Mouse (Mus musculus) liver, embryonic 15.5 days (tissue): Measurements from ENCODE around the gene Hoxd8. TPM values are rescaled to one million over a fixed set of nuclear protein-coding genes. Genes with fewer than 3 reads are reported as not detected.
A peak's percentile ranks its signal among the peaks of the same experiment; 100 is the strongest.

Experiments used
- ATAC-seq: fragments of 200-750 bp; cut with Nextera tagmentation; 2 replicates; pipeline ENCODE4 v1.8.0; 2017; ENCODE audit warnings: moderate number of reproducible peaks, mild to moderate bottlenecking, moderate library complexity; ENCODE audit not compliant: insufficient read depth
- H3K27ac ChIP-seq: fragments of 300-500 bp; sonication (generic); replicated peaks from 2 replicates; pipeline ENCODE4 v1.5.1; 2015; ENCODE audit warnings: mild to moderate bottlenecking, inconsistent platforms
- H3K27me3 ChIP-seq: fragments of 300-500 bp; sonication (generic); 2 replicates; pipeline ENCODE4 v1.6.1; 2015; ENCODE audit warnings: mild to moderate bottlenecking, inconsistent platforms
- H3K36me3 ChIP-seq: fragments of 300-500 bp; sonication (generic); replicated peaks from 2 replicates; pipeline ENCODE4 v1.6.1; 2015; ENCODE audit warnings: moderate library complexity, mild to moderate bottlenecking, inconsistent platforms
- H3K4me1 ChIP-seq: fragments of 300-500 bp; sonication (generic); replicated peaks from 2 replicates; pipeline ENCODE4 v1.6.1; 2015; ENCODE audit warnings: inconsistent platforms
- H3K4me2 ChIP-seq: fragments of 300-500 bp; sonication (generic); 2 replicates; pipeline ENCODE4 v1.6.1; 2015; ENCODE audit warnings: moderate library complexity, mild to moderate bottlenecking, inconsistent platforms
- H3K4me3 ChIP-seq: fragments of 300-500 bp; sonication (generic); replicated peaks from 2 replicates; pipeline ENCODE4 v1.5.1; 2015; ENCODE audit warnings: mild to moderate bottlenecking, inconsistent platforms
- H3K9ac ChIP-seq: fragments of 300-500 bp; sonication (generic); 2 replicates; pipeline ENCODE4 v1.6.1; 2015; ENCODE audit warnings: moderate library complexity, mild to moderate bottlenecking, inconsistent platforms
- H3K9me3 ChIP-seq: fragments of 300-500 bp; sonication (generic); replicated peaks from 2 replicates; pipeline ENCODE4 v1.6.1; 2016; ENCODE audit warnings: inconsistent platforms
- WGBS: fragments of 180-500 bp; shearing (Covaris S2); methylation state at CpG from one replicate; pipeline ENCODE4 v1.1.7; 2015; ENCODE audit warnings: mixed read lengths; ENCODE audit not compliant: insufficient replicate concordance; 5-methylcytosine and 5-hydroxymethylcytosine counted together
- polyA plus RNA-seq: library from polyadenylated mRNA; unstranded; fragments of >200 nt; fragmentation: Nextera tagmentation; extraction: Ambion mirVana; gene quantifications from 2 replicates; pipeline ENCODE4 v1.2.1, GENCODE M21; 2015

Gene Hoxd8
- polyA plus RNA-seq = 0.05 TPM in 2 replicates

DNA sequence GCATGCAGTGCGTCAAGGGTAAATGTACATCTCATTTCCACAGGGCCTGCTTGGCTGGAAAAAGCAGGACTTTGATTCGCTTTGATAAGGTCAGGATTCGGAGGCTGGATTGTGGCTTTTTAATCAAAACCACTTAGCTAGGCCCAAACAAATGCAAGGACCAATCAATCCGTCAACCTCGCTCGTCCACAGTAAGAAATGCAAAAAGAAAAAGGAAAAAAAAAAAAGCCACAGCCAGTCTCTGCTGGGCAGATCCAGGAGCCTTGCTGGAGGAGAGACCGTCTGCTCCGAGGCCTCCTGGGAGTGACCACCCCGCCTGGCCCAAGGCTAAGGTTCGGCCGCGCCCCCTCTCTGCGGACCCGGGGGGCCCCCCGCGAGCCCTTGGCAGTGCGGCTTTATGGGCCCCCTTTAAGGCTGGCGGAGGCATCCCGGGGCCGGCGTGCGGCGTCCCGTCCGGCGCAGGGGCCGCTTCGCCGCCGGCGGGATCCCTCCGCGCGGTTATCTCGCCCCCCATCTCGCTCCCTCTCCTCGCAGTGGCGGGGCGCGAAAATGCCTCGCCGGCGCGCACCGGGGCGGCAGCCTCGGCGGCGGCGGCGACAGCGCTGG lies at the start of gene Hoxd8:
Gene Hoxd8 (plus strand): TSS at position 223 of the 606 bp plus-strand sequence.
- WGBS = 1% methylated on average over 52 of the region's 52 CpGs
- ATAC-seq = no peak
- Histone ChIP-seq H3K27ac (no peak within 1 kb of the TSS), H3K4me1 (peaks cover 10% of the 10 kb centered on the region), H3K4me3 (peak within 1 kb of the TSS; percentile 40), H3K9ac (no peak within 1 kb of the TSS), H3K27me3 (peaks cover 100% of the 10 kb centered on the region), H3K4me2 (peak within 1 kb of the TSS; percentile 62), H3K9me3 (no peaks in the 10 kb centered on the region), H3K36me3 (no peaks in the 10 kb centered on the region)

DNA sequence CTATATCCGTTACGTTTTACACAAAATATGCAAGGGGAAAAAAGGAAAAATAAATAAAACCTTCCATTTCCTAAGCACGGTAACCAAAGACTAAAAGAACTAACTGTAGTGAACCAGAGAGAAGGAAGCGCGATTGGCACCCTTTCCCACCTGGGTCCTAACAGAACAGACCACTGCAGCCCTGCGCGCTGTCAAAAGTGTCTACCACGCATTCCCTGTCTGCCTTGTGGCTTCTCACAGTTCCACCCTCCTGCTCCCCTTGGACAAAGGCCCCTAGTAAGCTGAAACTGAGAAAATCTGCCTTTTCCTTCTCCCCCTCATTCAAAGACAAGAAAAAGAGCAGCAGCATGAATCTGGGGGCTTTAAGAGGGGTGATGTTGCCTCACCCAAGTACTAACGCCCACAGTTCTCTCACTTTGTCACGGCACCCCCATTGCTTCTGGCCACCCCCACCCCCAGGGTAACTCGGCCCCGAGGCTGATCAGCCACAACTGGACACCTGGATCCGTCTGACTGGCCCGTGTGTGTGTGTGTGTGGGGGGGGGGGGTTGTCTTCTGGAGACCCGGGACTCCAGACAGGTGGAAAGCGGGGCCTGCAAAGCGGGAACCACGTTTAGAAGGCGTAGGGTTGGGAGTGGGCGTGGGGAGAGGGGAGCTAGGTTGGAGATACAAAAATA lies 49.5 kb upstream of the Hoxd8 start:
- H3K4me2 ChIP-seq = peak overlapping the region; percentile 49; the same call in 1 of the 2 replicates
- H3K4me3 ChIP-seq = no peak overlapping the region
- H3K4me1 ChIP-seq = peaks cover 9% of the 10 kb centered on the region
- no peak overlapping the region for H3K27ac ChIP-seq
- ATAC-seq = no peak
- WGBS = 11% methylated on average over 19 of the region's 20 CpGs
- peaks cover 92% of the 10 kb centered on the region for H3K27me3 ChIP-seq
- H3K36me3 ChIP-seq = no peaks in the 10 kb centered on the region
- H3K9me3 ChIP-seq = no peaks in the 10 kb centered on the region
- no peak overlapping the region for H3K9ac ChIP-seq

DNA sequence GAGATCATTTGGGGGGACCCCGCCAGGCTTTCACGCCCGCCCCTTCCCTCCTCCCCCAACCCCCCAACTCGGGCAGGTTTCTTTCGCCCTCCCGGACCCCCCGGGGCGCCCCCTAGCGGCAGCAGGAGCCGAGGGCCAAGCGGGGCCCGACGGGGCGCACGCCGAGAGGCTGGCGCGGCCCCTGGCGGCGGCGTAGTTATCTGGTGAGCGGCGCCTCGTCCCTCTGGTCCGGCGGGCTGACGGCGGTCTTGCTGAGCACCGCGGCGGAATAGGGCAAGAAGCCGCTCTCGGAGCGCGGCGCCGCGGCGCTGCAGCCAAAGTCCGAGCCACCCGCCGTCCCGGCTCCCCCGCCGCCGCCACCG lies 49.0 kb upstream of the Hoxd8 start:
- Histone ChIP-seq H3K4me1 (peaks cover 9% of the 10 kb centered on the region), H3K9ac (no peak overlapping the region), H3K9me3 (no peaks in the 10 kb centered on the region), H3K36me3 (no peaks in the 10 kb centered on the region), H3K27ac (no peak overlapping the region), H3K27me3 (peaks cover 92% of the 10 kb centered on the region), H3K4me3 (peak overlapping the region; percentile 38), H3K4me2 (peak overlapping the region; percentile 49)
- WGBS = 2% methylated on average over 38 of the region's 47 CpGs
- ATAC-seq = no peak

DNA sequence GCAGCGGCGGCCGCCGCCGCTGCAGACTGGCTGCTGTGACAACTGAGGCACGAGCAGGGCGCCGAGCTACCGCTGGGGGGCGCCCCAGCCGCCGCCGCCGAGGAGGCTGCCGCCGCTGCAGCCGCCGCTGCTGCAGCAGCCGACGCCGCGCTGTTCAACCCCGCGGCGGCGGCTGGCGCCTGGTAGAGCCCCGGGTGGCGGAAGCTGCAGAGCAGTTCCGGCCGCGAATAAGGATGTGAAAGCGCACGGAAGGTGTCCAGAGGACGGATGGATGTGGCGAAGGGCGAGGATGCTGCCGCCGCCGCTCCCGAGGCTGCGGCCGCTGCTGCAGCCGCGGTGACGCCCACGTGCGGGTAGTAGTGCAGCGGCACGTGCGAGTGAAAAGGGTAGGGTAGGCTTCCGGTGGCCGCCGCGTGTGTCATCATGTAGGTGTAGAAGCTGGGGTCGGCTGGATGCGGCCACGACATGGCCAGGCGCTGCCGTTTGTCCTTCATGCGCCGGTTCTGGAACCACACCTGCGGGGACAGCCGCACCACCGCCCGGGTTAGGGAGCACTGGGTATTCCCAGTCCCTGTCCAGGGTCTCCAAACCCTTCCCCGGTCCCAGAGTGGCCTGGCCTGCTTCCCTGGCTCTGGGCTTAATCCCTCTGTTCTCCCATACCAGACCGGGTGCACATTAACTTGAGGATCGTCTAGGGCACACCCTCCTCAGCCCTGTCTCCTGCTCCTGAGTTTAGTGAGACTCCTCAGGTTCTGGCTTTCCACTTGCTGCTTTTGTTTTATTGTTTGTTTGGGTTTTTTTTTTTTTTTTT lies 48.4 kb upstream of the Hoxd8 start:
- Histone ChIP-seq H3K27ac (no peak overlapping the region), H3K4me3 (peak overlapping the region; percentile 38), H3K27me3 (peaks cover 92% of the 10 kb centered on the region), H3K4me1 (peaks cover 9% of the 10 kb centered on the region), H3K36me3 (no peaks in the 10 kb centered on the region), H3K4me2 (peak overlapping the region; percentile 49), H3K9me3 (no peaks in the 10 kb centered on the region), H3K9ac (no peak overlapping the region)
- 2% methylated on average over 68 of the region's 69 CpGs for WGBS
- no peak for ATAC-seq

DNA sequence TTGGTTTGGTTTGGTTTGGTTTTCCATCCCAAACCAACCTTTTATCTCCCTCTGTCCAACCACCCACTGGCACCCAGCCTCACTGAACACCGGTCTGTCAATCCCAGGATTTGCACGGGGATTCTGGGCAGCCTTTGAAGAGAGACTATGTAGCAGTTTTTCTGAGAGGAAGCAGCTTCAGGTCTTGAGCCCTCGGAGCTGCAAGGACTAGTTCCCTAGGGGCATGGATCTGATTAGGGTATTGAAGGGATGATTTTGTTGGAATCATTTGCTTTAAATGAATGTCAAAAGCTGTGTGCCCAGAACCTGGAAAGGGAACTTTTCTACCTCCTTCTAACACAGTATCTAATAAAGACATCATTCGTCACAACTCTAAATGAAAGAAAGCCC lies 47.8 kb upstream of the Hoxd8 start:
- H3K36me3 ChIP-seq = no peaks in the 10 kb centered on the region
- H3K4me1 ChIP-seq = peaks cover 9% of the 10 kb centered on the region
- no peak overlapping the region for H3K9ac ChIP-seq
- H3K9me3 ChIP-seq = no peaks in the 10 kb centered on the region
- no peak for ATAC-seq
- no peak overlapping the region for H3K4me2 ChIP-seq
- H3K4me3 ChIP-seq = no peak overlapping the region
- no peak overlapping the region for H3K27ac ChIP-seq
- peaks cover 92% of the 10 kb centered on the region for H3K27me3 ChIP-seq
- WGBS = 5% methylated on average over 4 of the region's 4 CpGs

DNA sequence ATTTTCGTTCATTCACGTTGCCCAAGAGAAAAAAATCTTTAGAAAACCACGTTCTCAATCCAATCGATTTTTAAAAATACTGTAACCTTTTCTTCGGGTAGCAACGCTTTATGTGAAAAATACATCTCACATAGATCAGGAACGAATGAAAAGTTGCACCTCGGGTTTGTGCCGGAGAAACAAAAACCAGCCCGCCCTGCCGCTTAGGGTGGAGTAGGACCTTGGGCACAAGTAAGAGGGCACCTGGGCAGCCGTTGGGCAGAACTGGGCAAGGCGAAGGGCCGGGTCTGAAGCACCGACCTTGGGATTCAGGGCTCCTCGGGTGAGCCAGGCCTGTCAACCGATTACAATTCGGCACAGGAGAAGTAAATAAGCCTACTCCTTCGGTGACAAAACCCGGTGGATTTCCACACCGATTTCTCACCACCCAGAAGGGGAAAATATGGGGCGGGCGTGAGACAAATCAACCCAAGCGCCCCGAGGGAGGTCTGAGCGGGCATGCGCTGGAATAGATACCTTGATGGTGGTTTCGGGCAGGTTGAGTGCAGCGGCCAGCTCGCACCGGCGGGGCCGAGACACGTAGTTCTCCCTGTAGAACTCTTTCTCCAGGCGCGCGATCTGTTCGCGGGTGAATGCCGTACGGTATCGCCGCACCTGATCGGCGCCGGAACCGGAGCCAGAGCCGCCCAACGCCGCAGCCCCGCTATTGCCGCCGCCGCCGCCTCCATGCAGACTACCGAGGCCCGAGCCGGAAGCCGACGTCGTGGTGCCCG lies 47.0 kb upstream of the Hoxd8 start:
- ATAC-seq = no peak
- H3K27me3 ChIP-seq = peaks cover 92% of the 10 kb centered on the region
- H3K9me3 ChIP-seq = no peaks in the 10 kb centered on the region
- H3K36me3 ChIP-seq = no peaks in the 10 kb centered on the region
- H3K4me3 ChIP-seq = peak overlapping the region; percentile 14; the same call in 1 of the 2 replicates
- H3K4me1 ChIP-seq = peaks cover 9% of the 10 kb centered on the region
- H3K9ac ChIP-seq = no peak overlapping the region
- WGBS = 3% methylated on average over 62 of the region's 62 CpGs
- H3K27ac ChIP-seq = no peak overlapping the region
- H3K4me2 ChIP-seq = peak overlapping the region; percentile 27; the same call in 1 of the 2 replicates

DNA sequence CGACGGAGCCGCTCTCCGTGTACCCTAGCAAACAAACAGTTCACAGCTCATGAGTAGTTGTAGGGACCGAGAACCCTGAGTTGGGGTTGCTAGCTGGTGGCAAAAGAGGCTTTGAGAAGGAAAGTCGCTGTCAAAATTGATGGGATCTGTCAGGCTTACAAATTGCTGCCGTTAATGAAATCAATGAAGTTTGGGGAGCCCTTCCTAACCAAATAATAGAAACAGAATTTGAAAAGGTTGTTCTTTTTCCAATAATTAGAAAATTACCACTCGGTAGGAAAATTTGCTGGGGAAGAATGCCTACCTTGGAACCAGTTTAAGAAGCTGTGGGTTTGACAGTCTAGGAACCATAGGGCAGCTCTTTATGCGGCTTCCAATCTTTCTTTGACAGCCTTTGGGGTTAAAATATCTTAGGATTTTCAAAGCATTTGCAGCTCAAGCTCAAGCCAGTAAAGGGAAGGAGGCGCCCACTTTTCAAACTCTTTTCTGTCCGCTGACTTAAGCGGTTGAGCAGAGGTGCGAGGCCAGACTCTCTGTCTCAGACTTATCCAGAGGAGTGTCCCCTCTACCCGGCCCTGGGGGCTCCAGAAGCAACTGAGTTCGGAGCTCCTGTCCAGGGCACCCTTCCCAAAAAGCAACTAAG lies 46.3 kb upstream of the Hoxd8 start:
- Histone ChIP-seq H3K4me3 (peak overlapping the region; percentile 14; the same call in 1 of the 2 replicates), H3K4me2 (no peak overlapping the region; the same call in 1 of the 2 replicates), H3K9ac (no peak overlapping the region), H3K9me3 (no peaks in the 10 kb centered on the region), H3K4me1 (peaks cover 9% of the 10 kb centered on the region), H3K36me3 (no peaks in the 10 kb centered on the region), H3K27me3 (peaks cover 96% of the 10 kb centered on the region), H3K27ac (no peak overlapping the region)
- no peak for ATAC-seq
- 3% methylated on average over 15 of the region's 15 CpGs for WGBS

DNA sequence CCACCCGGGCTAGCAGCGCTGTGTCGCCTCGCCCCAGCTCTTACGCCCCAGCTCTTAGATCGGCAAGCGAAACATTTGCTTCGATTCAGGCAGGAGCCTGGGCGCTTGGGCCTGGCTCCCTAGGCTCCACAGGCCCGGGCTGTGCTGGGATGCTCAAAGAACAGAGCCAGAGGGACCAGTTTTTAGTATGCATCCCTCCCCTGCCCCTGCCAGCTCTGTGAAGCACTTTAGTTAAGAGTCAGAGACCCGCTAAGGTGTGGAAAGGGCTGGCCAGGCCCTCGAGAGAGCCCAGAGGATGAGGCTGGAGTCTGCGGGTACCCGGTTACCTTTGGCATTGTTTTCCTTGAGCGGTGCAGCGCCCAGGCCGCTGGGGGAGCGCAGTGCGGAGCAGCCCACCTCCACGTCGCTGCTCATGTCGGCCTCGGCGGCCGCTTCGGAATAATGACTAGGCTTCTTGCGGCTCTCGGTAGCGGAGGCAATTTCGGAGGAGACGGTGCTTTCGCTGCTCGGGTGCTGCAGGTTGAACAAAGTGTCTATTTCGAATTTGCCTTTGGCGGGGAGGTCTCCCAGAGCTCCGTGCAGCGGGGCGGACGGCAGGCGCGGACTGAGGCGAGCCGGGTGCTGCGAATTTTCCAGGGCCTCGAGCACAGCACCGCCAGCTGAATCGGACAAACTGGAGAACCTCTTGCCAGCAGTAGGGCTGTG lies 45.6 kb upstream of the Hoxd8 start:
- Histone ChIP-seq H3K27me3 (peaks cover 100% of the 10 kb centered on the region), H3K4me1 (peaks cover 9% of the 10 kb centered on the region)
- 1% methylated on average over 47 of the region's 47 CpGs for WGBS

DNA sequence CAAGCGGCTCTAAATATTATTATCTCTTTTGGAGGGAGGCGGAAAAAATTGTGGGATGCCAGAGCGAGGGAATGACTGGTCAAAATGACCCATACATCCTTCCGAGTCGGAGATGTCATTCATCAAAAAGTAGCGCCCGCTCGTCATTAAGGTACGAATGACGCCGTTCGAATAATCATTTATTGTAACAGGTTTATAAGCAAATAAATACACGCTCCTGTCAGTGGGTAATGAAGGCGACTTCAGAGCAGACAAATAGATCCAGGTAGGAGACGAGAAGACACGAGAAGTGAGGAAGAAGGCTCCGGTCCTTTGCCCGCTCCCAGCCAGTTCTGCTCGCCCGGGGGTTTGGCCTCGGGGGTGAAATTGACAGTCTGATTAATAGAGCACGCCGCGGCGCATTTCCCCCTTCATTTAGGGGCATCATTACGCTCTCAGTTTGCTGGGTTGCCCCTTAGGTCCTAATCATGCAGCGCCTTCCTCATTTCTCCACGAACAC lies 44.9 kb upstream of the Hoxd8 start, which contains the start of gene Evx2:
Gene Evx2 (minus strand): TSS at position 51 of the 499 bp plus-strand sequence.
- H3K27ac ChIP-seq = no peak within 1 kb of the TSS
- H3K9me3 ChIP-seq = no peaks in the 10 kb centered on the region
- peaks cover 9% of the 10 kb centered on the region for H3K4me1 ChIP-seq
- no peak within 1 kb of the TSS for H3K9ac ChIP-seq
- 3% methylated on average over 28 of the region's 28 CpGs for WGBS
- H3K36me3 ChIP-seq = no peaks in the 10 kb centered on the region
- H3K27me3 ChIP-seq = peaks cover 100% of the 10 kb centered on the region
- H3K4me2 ChIP-seq = no peak within 1 kb of the TSS
- no peak within 1 kb of the TSS for H3K4me3 ChIP-seq
- ATAC-seq = no peak

More for the DNA sequence above, 45.6 kb upstream of the Hoxd8 start:
- ATAC-seq = no peak
- Histone ChIP-seq H3K9me3 (no peaks in the 10 kb centered on the region), H3K36me3 (no peaks in the 10 kb centered on the region), H3K27ac (no peak overlapping the region), H3K4me2 (no peak overlapping the region), H3K9ac (no peak overlapping the region), H3K4me3 (no peak overlapping the region)
